Comparison of ENCODE assay signal across 9 mouse cellular contexts in genomic region chr2:170520321-170520971, GRCm38 (mm10). TPM values are rescaled to one million over a fixed set of nuclear protein-coding genes. Genes with fewer than 3 reads are reported as not detected.
A peak's percentile ranks its signal among the peaks of the same experiment; 100 is the strongest.
DNase-seq lines count a peak whose midpoint lies in the region; ATAC-seq lines count a peak whose summit lies in the region.
"Had no signal": no experiment of that assay in that cellular context is flagged by ENCODE, and none has a peak within 500 bp of the region (broad histone marks: within the 10 kb centered on the region; RNA-seq: fewer than 3 reads in every experiment).

No protein-coding gene starts in this region.

- no peak overlapping the region for H3K4me3 ChIP-seq in forebrain, embryonic 13.5 days
- no peak overlapping the region for H3K4me3 ChIP-seq in kidney, embryonic 14.5 days (ENCODE audit: low read length)
- H3K4me3 ChIP-seq: heart, embryonic 13.5 days had no signal

- H3K9ac ChIP-seq in forebrain, embryonic 13.5 days: no peak overlapping the region
- H3K9ac ChIP-seq in kidney, embryonic 14.5 days (ENCODE audit: low read depth, low read length): no peak overlapping the region
- H3K9ac ChIP-seq: heart, embryonic 13.5 days had no signal

- ATAC-seq in forebrain, embryonic 13.5 days: peak; percentile 72
- ATAC-seq in kidney, embryonic 14.5 days (ENCODE audit: low FRiP score, low TSS enrichment): peak; percentile 47
- no peak for ATAC-seq in erythroblast, adult 5-6 weeks (replicated peaks; ENCODE audit: low FRiP score, poor library complexity, severe bottlenecking)

- H3K4me2 ChIP-seq in forebrain, embryonic 13.5 days: no peak overlapping the region
- H3K4me2 ChIP-seq in kidney, embryonic 14.5 days (replicated peaks; ENCODE audit: low read depth, low read length): no peak overlapping the region
- H3K4me2 ChIP-seq: heart, embryonic 13.5 days had no signal

- no peaks in the 10 kb centered on the region for H3K9me3 ChIP-seq in forebrain, embryonic 13.5 days (replicated peaks)
- H3K9me3 ChIP-seq in kidney, embryonic 14.5 days (ENCODE audit: control insufficient read depth, low read length): no peaks in the 10 kb centered on the region
- H3K9me3 ChIP-seq: heart, embryonic 13.5 days had no signal

- peaks cover 41% of the 10 kb centered on the region for H3K36me3 ChIP-seq in forebrain, embryonic 13.5 days (ENCODE audit: poor library complexity, severe bottlenecking)
- H3K36me3 ChIP-seq in kidney, embryonic 14.5 days (ENCODE audit: control insufficient read depth, insufficient read depth, low read length): peaks cover 40% of the 10 kb centered on the region

- H3K4me1 ChIP-seq in forebrain, embryonic 13.5 days: peaks cover 11% of the 10 kb centered on the region; the same call in 1 of the 2 replicates
- H3K4me1 ChIP-seq in kidney, embryonic 14.5 days (ENCODE audit: control insufficient read depth, insufficient read depth, low read length): no peaks in the 10 kb centered on the region
- H3K4me1 ChIP-seq: heart, embryonic 13.5 days had no signal

- no peak overlapping the region for H3K27ac ChIP-seq in forebrain, embryonic 13.5 days
- H3K27ac ChIP-seq in kidney, embryonic 14.5 days (ENCODE audit: low read depth, low read length): no peak overlapping the region
- H3K27ac ChIP-seq: heart, embryonic 13.5 days had no signal

- peak; percentile 66 for DNase-seq in urinary bladder, postnatal 14 days (ENCODE audit: low spot score)
- no peak for DNase-seq in urinary bladder, adult 2 months (ENCODE audit: low spot score)
- DNase-seq in adrenal gland, postnatal 36 days: peak; percentile 35 to 65
- peak; percentile 28 to 30 for DNase-seq in lung, adult 18-20 months
- DNase-seq in retina, postnatal 1 day: peak; percentile 79

- 5% methylated on average over 6 of the region's 7 CpGs for WGBS in forebrain, embryonic 13.5 days
- 5% methylated on average over 7 of the region's 7 CpGs for WGBS in kidney, embryonic 14.5 days

- H3K27me3 ChIP-seq in forebrain, embryonic 13.5 days: no peaks in the 10 kb centered on the region
- H3K27me3 ChIP-seq in kidney, embryonic 14.5 days (ENCODE audit: control insufficient read depth, insufficient read depth, low read length): no peaks in the 10 kb centered on the region
- H3K27me3 ChIP-seq: heart, embryonic 13.5 days had no signal

RNA-seq across cellular contexts. Expression of gene Cyp24a1, which starts 23.5 kb away (rescaled TPM):
- not detected in 2 replicates for polyA plus RNA-seq in urinary bladder, adult 2 months (2012; rRNA removed)
- total RNA-seq in adrenal gland, postnatal 36 days (2021): not detected
- polyA plus RNA-seq in forebrain, embryonic 13.5 days (2015; fragmentation: Nextera tagmentation; extraction: Ambion mirVana): 0.13 TPM in 1 of 2 replicates, not detected in the other
- 0.09 and 0.23 TPM in 2 replicates for polyA plus RNA-seq in kidney, embryonic 14.5 days (2014; fragmentation: Nextera tagmentation; extraction: Ambion mirVana)
- not detected in 2 replicates for total RNA-seq in erythroblast, adult 5-6 weeks (2015; ENCODE audit: low replicate concordance)
- not detected in 2 replicates for total RNA-seq in erythroblast, adult 5-6 weeks (2017; ENCODE audit: low replicate concordance)
- polyA plus RNA-seq: heart, embryonic 13.5 days had no signal

RNA-seq across cellular contexts. Expression of gene Pfdn4, which starts 24.2 kb away (rescaled TPM):
- 24.3 and 31.9 TPM in 2 replicates for polyA plus RNA-seq in urinary bladder, adult 2 months (2012; rRNA removed)
- 10 to 100 TPM; 19.6 to 23.9 TPM for total RNA-seq in adrenal gland, postnatal 36 days (2021)
- polyA plus RNA-seq in forebrain, embryonic 13.5 days (2015; fragmentation: Nextera tagmentation; extraction: Ambion mirVana): 134 and 166 TPM in 2 replicates
- 102 and 154 TPM in 2 replicates for polyA plus RNA-seq in kidney, embryonic 14.5 days (2014; fragmentation: Nextera tagmentation; extraction: Ambion mirVana)
- 14.0 and 23.6 TPM in 2 replicates for total RNA-seq in erythroblast, adult 5-6 weeks (2015; ENCODE audit: low replicate concordance)
- 3.5 and 16.2 TPM in 2 replicates for total RNA-seq in erythroblast, adult 5-6 weeks (2017; ENCODE audit: low replicate concordance)
